Mouse (Mus musculus): ENCODE measurements at regions not wholly inside any gene's neighbourhood (a gene's known extent, or its start where the extent isn't known, plus 50 kb on each side); places are given as distances from the start of the nearest gene placed in this dataset.

- DNase-seq, result no peak
Observed at GRCm38 (mm10) chr3:137482546-137482945, 138.9 kb upstream of the Ddit4l start.

DNA sequence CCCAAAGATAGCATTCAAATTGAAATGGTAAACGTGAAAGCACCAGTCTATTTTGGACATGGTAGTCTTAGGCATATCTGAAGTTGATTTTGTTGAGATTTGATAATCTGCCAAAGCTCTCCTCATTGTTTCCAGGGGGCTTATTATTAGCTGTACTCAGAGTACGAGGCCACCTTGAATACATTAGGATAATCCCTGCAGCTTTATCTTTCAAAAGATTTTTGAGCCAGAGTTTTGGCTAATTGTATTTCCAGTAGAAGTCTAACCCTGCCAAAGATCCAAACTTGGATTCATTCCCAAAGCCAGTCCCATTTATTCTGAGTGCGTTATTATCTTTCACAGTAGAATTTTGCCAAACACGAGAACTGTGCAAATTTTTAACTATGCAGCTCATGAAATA, 138.4 kb upstream of the Ddit4l start:
- DNase-seq, result no peak

DNA sequence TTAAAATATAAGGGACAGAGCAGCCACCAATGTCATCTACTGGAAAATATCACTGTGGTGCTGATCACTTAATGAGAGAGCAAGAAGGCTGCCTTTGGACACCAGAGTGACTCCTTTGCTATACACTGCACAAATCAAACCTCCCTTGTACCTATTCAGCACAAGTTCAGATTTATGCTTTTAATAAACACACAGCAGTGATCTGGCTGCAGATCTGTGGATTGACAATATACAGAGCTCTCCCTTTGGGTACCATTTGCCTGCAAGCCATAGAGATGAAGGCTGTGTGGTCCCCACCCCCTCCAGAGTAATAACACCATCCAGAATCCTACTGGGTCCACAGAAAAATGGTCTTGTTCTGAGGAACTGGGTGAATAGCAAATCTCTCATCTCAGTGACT, 131.8 kb upstream of the Ddit4l start:
- no peak for DNase-seq

- DNase-seq, result no peak
Observed at GRCm38 (mm10) chr3:137491508-137492019, 129.8 kb upstream of the Ddit4l start.

- no peak for DNase-seq
Observed at GRCm38 (mm10) chr3:137498343-137498742, 123.1 kb upstream of the Ddit4l start.

GRCm38 (mm10) chr3:137511283-137511682, 110.1 kb upstream of the Ddit4l start:
- no peak for DNase-seq

GRCm38 (mm10) chr3:137512411-137512810, 109.0 kb upstream of the Ddit4l start:
- DNase-seq, result no peak

GRCm38 (mm10) chr3:137513026-137513425, 108.4 kb upstream of the Ddit4l start:
- peak; percentile 44 for DNase-seq

GRCm38 (mm10) chr3:137514238-137514637, 107.2 kb upstream of the Ddit4l start:
- no peak for DNase-seq

DNA sequence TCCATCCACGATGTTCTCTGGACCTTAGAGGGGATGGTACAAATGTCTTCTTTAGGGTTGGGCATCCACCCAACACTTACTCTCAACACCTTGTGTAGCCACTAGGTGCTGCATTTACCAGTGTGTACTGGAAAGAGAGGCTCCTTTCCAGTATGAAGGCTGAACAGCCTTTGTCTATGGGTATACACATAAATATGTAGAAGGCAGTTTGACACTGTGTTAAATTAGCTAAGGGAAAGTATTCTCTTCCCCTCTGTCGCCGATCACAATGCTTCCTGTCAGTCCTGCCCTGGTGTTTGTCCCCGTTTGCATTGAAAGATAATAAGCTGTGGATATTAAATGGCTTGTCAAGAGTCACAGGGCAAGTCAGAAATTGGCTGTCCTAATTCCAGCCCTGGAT, 104.0 kb upstream of the Ddit4l start:
- DNase-seq, result no peak

GRCm38 (mm10) chr3:137520191-137520590, 101.2 kb upstream of the Ddit4l start:
- no peak for DNase-seq

GRCm38 (mm10) chr3:137525606-137526575, 95.5 kb upstream of the Ddit4l start:
- no peak for DNase-seq

DNA sequence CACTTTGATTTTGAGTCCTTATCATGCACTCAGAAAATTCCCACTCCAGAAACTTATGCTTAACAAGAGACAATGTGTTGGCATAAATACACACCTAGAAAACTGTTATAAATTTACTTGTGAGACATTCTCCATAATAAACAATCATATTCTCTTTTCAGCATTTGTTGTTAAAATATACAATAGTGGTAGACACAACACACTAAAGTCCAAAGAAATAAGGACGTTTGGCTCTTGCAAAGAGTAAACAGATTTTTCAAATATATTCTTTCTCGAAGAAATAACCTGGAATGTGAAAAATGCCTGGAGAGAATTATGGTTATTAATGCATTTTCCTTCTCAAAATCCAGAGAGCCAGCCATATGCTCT, 91.8 kb upstream of the Ddit4l start:
- DNase-seq, result no peak

DNA sequence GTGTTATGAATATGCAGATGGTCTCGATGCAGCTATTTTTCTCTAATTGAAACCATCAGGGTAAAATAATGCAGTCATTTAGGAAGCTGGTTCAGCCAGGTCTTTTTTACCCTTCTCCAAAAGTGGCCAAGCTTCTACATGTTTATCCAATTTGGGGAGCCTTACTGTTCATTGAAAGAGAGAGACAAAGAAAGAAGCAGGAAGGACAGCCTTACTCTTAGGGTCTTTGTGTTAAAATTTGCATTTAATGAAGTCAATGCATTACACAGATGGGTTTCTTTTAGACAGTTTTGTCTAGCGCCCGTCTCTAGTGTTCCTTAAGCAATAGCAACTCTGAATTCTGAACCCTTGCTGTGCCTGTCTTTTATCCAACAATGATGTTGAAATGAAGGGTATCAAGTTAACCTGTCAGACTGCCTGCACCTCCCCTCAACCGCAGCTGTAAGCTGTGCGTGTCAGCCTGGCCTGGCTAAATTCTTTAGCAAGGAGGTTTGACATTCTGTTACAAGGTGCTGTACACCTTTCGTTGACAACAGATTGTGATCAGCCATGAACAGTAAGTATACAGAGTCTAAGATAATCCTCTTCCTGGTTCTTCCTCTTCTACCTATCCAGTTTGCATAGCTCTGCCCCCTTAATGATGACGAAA, 91.3 kb upstream of the Ddit4l start:
- no peak for DNase-seq

DNA sequence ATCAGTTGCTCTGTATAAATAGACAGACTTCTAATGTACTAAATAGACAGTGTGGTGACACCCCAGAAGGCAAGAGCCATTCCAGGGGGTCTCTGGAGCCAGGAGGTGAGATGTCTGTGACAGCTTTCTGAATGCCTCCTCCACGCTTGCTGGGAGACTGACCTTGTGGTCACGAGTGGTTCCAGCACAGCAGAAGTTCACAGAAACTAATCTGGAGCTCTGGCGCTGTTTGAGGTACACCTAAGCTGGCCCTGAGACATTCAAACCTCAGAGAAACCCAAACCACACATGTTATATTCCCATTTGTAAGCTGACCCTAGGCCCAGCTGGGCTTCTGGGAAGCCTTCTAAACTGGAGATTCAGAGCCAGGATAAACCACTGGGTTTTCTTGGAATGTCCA, 79.7 kb upstream of the Ddit4l start:
- DNase-seq, result no peak

DNA sequence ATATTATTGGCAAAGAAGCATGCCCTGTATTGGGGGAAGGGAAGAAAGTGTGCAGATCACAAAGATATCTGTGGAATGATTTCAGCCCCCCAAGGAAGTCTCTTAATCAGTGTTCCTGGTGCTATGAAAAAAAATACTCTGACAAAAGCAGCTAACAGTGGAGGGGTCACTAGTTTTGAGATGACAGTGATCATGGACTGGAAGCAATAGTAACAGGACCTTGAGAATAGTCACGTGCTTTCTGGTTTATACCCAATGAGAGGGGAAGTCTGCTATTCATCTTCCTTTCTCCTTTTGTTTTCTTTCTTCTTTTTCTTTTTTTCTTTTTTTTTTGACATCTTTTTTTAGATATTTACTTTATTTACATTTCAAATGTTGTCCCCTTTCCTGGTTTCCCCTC, 79.1 kb upstream of the Ddit4l start:
- DNase-seq, result no peak

GRCm38 (mm10) chr3:137547414-137547877, 74.0 kb upstream of the Ddit4l start:
- DNase-seq, result no peak

DNA sequence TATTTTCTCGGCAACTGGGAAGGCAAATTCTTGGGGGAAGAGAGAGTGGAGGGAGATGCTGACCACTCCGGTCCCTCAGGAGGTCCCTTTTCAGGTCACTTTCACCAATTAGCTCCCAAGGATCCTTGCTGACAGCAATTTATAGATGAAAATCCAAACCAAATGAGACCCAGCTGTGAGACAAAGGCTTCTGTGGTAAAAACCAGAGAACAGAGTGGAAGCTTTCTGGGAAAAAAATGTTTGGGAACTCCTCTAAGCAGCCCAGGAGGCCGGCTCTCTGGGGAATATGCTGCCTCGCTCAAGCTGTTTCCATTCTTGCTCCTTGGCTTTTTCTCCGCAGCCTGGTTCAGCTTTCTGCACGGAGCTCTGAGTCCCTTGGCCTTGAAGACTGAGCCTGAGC, 73.5 kb upstream of the Ddit4l start:
- DNase-seq, result no peak

DNA sequence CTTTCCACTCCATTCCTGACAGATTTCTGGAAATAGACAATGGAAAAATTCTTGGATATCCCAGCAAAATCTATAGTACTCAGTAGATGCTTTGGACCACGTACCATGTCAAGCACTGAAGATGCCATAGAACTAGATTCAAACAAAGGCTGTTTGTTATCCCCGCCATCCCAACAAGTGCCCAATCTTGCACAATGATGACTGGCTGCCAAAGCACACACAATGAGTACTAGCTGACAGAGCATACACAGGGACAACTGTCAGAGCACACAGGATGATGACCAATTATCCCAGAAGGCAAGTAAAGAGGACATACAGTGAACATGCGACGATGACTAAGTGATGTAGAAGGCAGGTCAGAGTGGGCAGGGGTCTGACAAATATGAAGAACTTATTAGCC, 70.7 kb upstream of the Ddit4l start:
- DNase-seq, result no peak

DNA sequence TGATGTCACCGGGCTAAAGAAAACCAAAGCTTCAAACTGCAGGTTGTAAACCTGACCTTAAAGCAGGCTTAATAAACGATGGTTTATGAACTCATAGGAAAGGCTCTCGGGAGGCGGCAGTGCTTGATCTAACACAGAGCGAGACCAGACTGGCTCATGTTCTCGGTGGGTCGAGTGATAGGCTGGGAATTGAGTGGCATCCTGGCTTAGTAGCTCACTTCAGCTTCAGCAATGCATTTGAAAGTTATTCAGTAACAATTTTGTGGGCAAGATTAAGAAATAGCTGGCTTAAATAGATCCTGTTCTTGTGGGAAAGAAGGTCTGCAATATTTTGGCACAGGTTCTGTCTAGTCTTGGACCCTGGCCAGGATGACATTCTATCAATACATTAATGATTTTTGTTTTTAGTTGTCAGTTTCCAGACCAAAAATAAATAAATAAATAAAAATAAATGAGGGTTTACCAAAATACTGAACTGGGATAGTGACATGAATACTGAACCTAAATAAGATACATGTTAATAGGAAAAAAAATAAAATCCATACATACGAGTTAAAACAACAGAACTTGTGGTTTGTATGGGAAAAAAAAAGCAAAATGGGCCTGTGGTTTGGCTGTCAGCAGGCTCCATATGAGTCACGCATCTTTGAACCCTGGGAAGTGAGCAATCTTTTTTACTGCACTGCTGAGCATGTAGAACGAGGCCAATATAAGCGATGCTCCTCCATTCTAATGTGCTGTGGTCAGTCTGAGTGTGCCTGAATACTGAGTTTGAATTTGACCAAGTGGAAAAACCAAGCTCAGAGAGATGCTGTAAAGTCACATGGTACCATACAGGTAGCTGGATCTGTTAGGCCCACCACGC, 68.7 kb upstream of the Ddit4l start:
- no peak for DNase-seq

DNA sequence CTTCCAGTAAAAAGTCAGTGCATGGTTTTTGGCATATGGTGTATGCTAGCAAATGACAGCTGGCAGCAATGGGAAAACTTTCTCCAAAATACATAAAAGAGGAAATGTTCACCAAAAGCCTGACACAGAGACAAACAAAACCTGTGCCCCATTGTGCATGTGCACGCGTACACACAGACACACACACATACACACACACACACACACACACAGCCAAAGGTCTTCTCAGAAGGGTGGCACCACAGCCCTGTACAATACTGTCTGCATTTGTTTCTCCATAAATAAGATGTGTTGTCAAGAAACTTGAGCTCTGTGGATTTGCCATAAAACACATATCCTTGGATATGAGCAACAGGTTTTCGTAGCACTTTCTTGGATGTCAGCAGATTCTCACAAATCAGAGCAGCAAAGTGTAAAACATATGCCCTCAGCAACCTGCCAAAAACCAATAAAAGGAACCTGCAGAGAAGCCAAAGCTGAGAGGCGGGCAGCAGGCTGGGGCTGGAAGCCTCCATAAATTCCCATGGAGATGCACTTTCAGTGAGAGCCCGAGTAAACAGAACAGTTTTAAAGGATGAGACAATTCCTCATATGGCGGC, 60.5 kb upstream of the Ddit4l start:
- peak; percentile 18 for DNase-seq

GRCm38 (mm10) chr3:137561986-137562385, 59.4 kb upstream of the Ddit4l start:
- DNase-seq, result no peak
